Comparison of ENCODE assay signal across 9 mouse cellular contexts in genomic region chr7:81828681-81829378, GRCm38 (mm10). TPM values are rescaled to one million over a fixed set of nuclear protein-coding genes. Genes with fewer than 3 reads are reported as not detected.
DNase-seq lines count a peak whose midpoint lies in the region; ATAC-seq and TF ChIP-seq lines count a peak whose summit lies in the region.
"Had no signal": no experiment of that assay in that cellular context is flagged by ENCODE, and none has a peak within 500 bp of the region (broad histone marks: within the 10 kb centered on the region; RNA-seq: fewer than 3 reads in every experiment).

No protein-coding gene starts in this region.

- under 1% methylated on average over 90 of the region's 91 CpGs for WGBS in forebrain, embryonic 14.5 days

- peak overlapping the region; percentile 44 for H3K27ac ChIP-seq in MEL (ENCODE audit: control insufficient read depth, low read depth, low read length)
- peak overlapping the region; percentile 94 for H3K27ac ChIP-seq in forebrain, embryonic 14.5 days (ENCODE audit: low read depth, low read length)

- H3K9ac ChIP-seq in MEL (ENCODE audit: control insufficient read depth, low read depth, low read length, poor library complexity, severe bottlenecking): peak overlapping the region; percentile 94
- peak overlapping the region; percentile 89 for H3K9ac ChIP-seq in forebrain, embryonic 14.5 days (ENCODE audit: low read length)

- no peaks in the 10 kb centered on the region for H3K9me3 ChIP-seq in MEL (replicated peaks; ENCODE audit: insufficient read depth, low read length)
- H3K9me3 ChIP-seq in forebrain, embryonic 14.5 days (replicated peaks; ENCODE audit: control insufficient read depth, low read length): no peaks in the 10 kb centered on the region

- peak; percentile 48 for DNase-seq in MEL (ENCODE audit: low read depth, low spot score)
- DNase-seq in forebrain, embryonic 14.5 days (ENCODE audit: low spot score): peak; percentile 65
- DNase-seq in heart, postnatal 36 days: peak; percentile 61 to 82
- peak; percentile 60 to 75 for DNase-seq in layer of hippocampus, postnatal 10 days (ENCODE audit: low spot score in 2 of 2)
- peak; percentile 51 for DNase-seq in lung, postnatal 14 days
- peak; percentile 70 for DNase-seq in ovary, postnatal 36 days (ENCODE audit: low spot score)
- DNase-seq in urinary bladder, postnatal 10 days (ENCODE audit: low spot score): peak; percentile 21

- no peak for TF ChIP-seq RAD21 in MEL (IDR thresholded peaks at IDR 0.05; ENCODE audit: low read depth, low read length)

- peak overlapping the region; percentile 77 for H3K4me2 ChIP-seq in forebrain, embryonic 14.5 days (ENCODE audit: low read length)

- ATAC-seq in cerebellum, adult (ENCODE audit: insufficient number of reproducible peaks, low FRiP score, low TSS enrichment): peak; percentile 59
- ATAC-seq in forebrain, embryonic 14.5 days: peak; percentile 86

- peaks cover 0 to 17% of the 10 kb centered on the region in 2 experiments; a peak in 2 of 4 replicates for H3K36me3 ChIP-seq in MEL (ENCODE audit: control insufficient read depth in 1 of 2, insufficient read depth in 2 of 2, low read length in 2 of 2)
- H3K36me3 ChIP-seq in forebrain, embryonic 14.5 days (ENCODE audit: control insufficient read depth, insufficient read depth, low read length): no peaks in the 10 kb centered on the region

- H3K4me3 ChIP-seq in MEL (ENCODE audit: control insufficient read depth in 1 of 2, insufficient read depth in 1 of 2, low read depth in 2 of 2, low read length in 2 of 2): peak overlapping the region; percentile 85 to 94
- H3K4me3 ChIP-seq in forebrain, embryonic 14.5 days (ENCODE audit: low read depth, low read length): peak overlapping the region; percentile 83

- TF ChIP-seq EP300 in MEL (IDR thresholded peaks at IDR 0.05; ENCODE audit: low read depth in 1 of 2, low read length in 2 of 2): no peak

- H3K4me1 ChIP-seq in MEL (ENCODE audit: control insufficient read depth in 1 of 2, insufficient read depth in 2 of 2, low read length in 2 of 2): peaks cover 0 to 18% of the 10 kb centered on the region in 2 experiments
- H3K4me1 ChIP-seq in forebrain, embryonic 14.5 days (ENCODE audit: control insufficient read depth, insufficient read depth, low read length): peaks cover 30% of the 10 kb centered on the region

- TF ChIP-seq POLR2A in MEL (IDR thresholded peaks at IDR 0.05; ENCODE audit: control insufficient read depth in 1 of 2, insufficient read depth in 1 of 2, low read depth in 1 of 2, low read length in 2 of 2, poor library complexity in 1 of 2): 0 out of 4 replicates have a peak, but pooled peaks of 1 of the 2 experiments have one; percentile 32

- intact Hi-C loops in heart, postnatal 36 days (cut with DNase I): loop anchor here (1.0 to 2.0 kb wide), 3 partner anchors 32 to 104 kb away; partner anchors contain the start of gene 3110040N11Rik

- no peak for TF ChIP-seq CTCF in MEL (IDR thresholded peaks at IDR 0.05 in 2 of 3, conservative IDR thresholded peaks at IDR 0.05 in 1 of 3; ENCODE audit: control insufficient read depth in 1 of 3, insufficient read depth in 1 of 3, low read depth in 2 of 3, low read length in 3 of 3, poor library complexity in 1 of 3, severe bottlenecking in 1 of 3)

- peaks cover 42% of the 10 kb centered on the region for H3K79me2 ChIP-seq in MEL (ENCODE audit: control insufficient read depth, insufficient read depth, low read length, poor library complexity)

- H3K27me3 ChIP-seq in MEL (ENCODE audit: control insufficient read depth in 1 of 2, insufficient read depth in 2 of 2, low read length in 2 of 2): no peaks in the 10 kb centered on the region; a peak in 1 of 4 replicates
- H3K27me3 ChIP-seq in forebrain, embryonic 14.5 days (replicated peaks; ENCODE audit: control insufficient read depth, insufficient read depth, low read length): no peaks in the 10 kb centered on the region

TF ChIP-seq in MEL, 35 proteins besides CTCF, POLR2A, EP300 and RAD21:
- no peak for TF ChIP-seq HCFC1 (IDR thresholded peaks at IDR 0.05; ENCODE audit: low read depth, low read length)
- TF ChIP-seq MXI1 (IDR thresholded peaks at IDR 0.05; ENCODE audit: low read depth, low read length): 0 out of 2 replicates have a peak, but pooled peaks have one; percentile 52

RNA-seq across cellular contexts. Expression of gene Btbd1, which starts 0.4 kb away (rescaled TPM):
- 31.0 and 36.0 TPM in 2 replicates for total RNA-seq in MEL (2012; rRNA removed)
- 10 to 100 TPM in 1 of 2 experiments, not detected in 1; 62.0 TPM for polyA plus RNA-seq in MEL (2012; ENCODE audit: insufficient read depth in 1 of 2, insufficient read length in 2 of 2, low read depth in 1 of 2, low replicate concordance in 2 of 2, missing spikeins in 1 of 2)
- 103 and 114 TPM in 2 replicates for polyA plus RNA-seq in forebrain, embryonic 14.5 days (2014; fragmentation: Nextera tagmentation; extraction: Ambion mirVana)
- total RNA-seq in heart, postnatal 36 days (2021): 100 to 1,000 TPM; 135 to 137 TPM
- total RNA-seq in layer of hippocampus, postnatal 10 days (2021): 100 to 1,000 TPM; 118 to 123 TPM

RNA-seq across cellular contexts. Expression of gene Gm10160, which starts 26.8 kb away (rescaled TPM):
- not detected in 2 replicates for total RNA-seq in MEL (2012; rRNA removed)
- polyA plus RNA-seq in MEL (2012; ENCODE audit: insufficient read depth in 1 of 2, insufficient read length in 2 of 2, low read depth in 1 of 2, low replicate concordance in 2 of 2, missing spikeins in 1 of 2): not detected
- not detected in 2 replicates for polyA plus RNA-seq in forebrain, embryonic 14.5 days (2014; fragmentation: Nextera tagmentation; extraction: Ambion mirVana)
- not detected for total RNA-seq in heart, postnatal 36 days (2021)
- total RNA-seq in layer of hippocampus, postnatal 10 days (2021): not detected
- total RNA-seq: layer of hippocampus, adult 18-20 months had no signal

RNA-seq across cellular contexts. Expression of gene Tm6sf1, which starts 30.0 kb away (rescaled TPM):
- total RNA-seq in MEL (2012; rRNA removed): 0.35 and 0.39 TPM in 2 replicates
- 1 to 10 TPM in 1 of 2 experiments, not detected in 1; 8.6 TPM for polyA plus RNA-seq in MEL (2012; ENCODE audit: insufficient read depth in 1 of 2, insufficient read length in 2 of 2, low read depth in 1 of 2, low replicate concordance in 2 of 2, missing spikeins in 1 of 2)
- polyA plus RNA-seq in forebrain, embryonic 14.5 days (2014; fragmentation: Nextera tagmentation; extraction: Ambion mirVana): 8.4 and 10.7 TPM in 2 replicates
- total RNA-seq in heart, postnatal 36 days (2021): 10 to 100 TPM in 1 of 2 experiments, 1 to 10 TPM in 1; 9.1 to 14.4 TPM
- total RNA-seq in layer of hippocampus, postnatal 10 days (2021): 10 to 100 TPM; 18.6 to 21.9 TPM

RNA-seq across cellular contexts. Expression of gene 3110040N11Rik, which starts 39.6 kb away (rescaled TPM):
- total RNA-seq in MEL (2012; rRNA removed): 35.7 and 51.4 TPM in 2 replicates
- polyA plus RNA-seq in MEL (2012; ENCODE audit: insufficient read depth in 1 of 2, insufficient read length in 2 of 2, low read depth in 1 of 2, low replicate concordance in 2 of 2, missing spikeins in 1 of 2): 10 to 100 TPM in 1 of 2 experiments, not detected in 1; 61.7 TPM
- polyA plus RNA-seq in forebrain, embryonic 14.5 days (2014; fragmentation: Nextera tagmentation; extraction: Ambion mirVana): 48.5 and 54.4 TPM in 2 replicates
- 10 to 100 TPM; 25.9 to 26.2 TPM for total RNA-seq in heart, postnatal 36 days (2021)
- total RNA-seq in layer of hippocampus, postnatal 10 days (2021): 10 to 100 TPM; 30.8 to 37.8 TPM

Comparison
In these comparisons a context has a peak if more than half of its experiments do, and no peak if none do; other contexts are left out.
1. Peak in every context shown above with its lines: DNase-seq, ATAC-seq, H3K4me3 ChIP-seq and H3K27ac ChIP-seq.
2. DNase-seq: peak in every context shown above with its lines; median percentile 72 in heart, postnatal 36 days; 70 in ovary, postnatal 36 days; 68 in layer of hippocampus, postnatal 10 days; 65 in forebrain, embryonic 14.5 days; 51 in lung, postnatal 14 days; 48 in MEL; 21 in urinary bladder, postnatal 10 days.